Mouse (Mus musculus) brain, embryonic 14.5 days (tissue): ENCODE results near the gene Epm2aip1.

Source experiments
- CTCF ChIP-seq: fragments of 200-500 bp; IDR thresholded peaks from 2 replicates; pipeline ENCODE4 v1.5.1; 2012; ENCODE audit warnings: inconsistent platforms, mild to moderate bottlenecking, moderate library complexity, borderline replicate concordance; ENCODE audit not compliant: insufficient read depth, insufficient read length; ENCODE audit errors: extremely low read depth
- POLR2A ChIP-seq: fragments of 200-500 bp; IDR thresholded peaks from 2 replicates; pipeline ENCODE4 v1.6.1; 2012; ENCODE audit warnings: mild to moderate bottlenecking, inconsistent platforms, borderline replicate concordance; ENCODE audit not compliant: poor library complexity, insufficient read depth, insufficient read length, severe bottlenecking; ENCODE audit errors: extremely low read depth

GRCm38 (mm10) chr9:111271056-111271433 lies 684 bp upstream of the Epm2aip1 start:
- no peak for TF ChIP-seq POLR2A
- no peak for TF ChIP-seq CTCF
